Mouse (Mus musculus) erythroblast, embryonic 14.5 days (primary cell): Measurements from ENCODE around the gene Txnrd1.

Source experiments
- GATA1 ChIP-seq: IDR thresholded peaks from 2 replicates; pipeline ENCODE4 v1.6.1; 2012; ENCODE audit warnings: low read length, inconsistent platforms, mixed read lengths
- TAL1 ChIP-seq: IDR thresholded peaks from 3 replicates; pipeline ENCODE4 v1.6.1; 2012; ENCODE audit warnings: low read length, inconsistent platforms, mixed read lengths

GRCm38 (mm10) chr10:82792311-82792710 is 41.4 kb upstream of the Txnrd1 start:
- TF ChIP-seq TAL1 (no peak), GATA1 (no peak)
